9 mouse cellular contexts compared by ENCODE assay signal in the genomic region with DNA sequence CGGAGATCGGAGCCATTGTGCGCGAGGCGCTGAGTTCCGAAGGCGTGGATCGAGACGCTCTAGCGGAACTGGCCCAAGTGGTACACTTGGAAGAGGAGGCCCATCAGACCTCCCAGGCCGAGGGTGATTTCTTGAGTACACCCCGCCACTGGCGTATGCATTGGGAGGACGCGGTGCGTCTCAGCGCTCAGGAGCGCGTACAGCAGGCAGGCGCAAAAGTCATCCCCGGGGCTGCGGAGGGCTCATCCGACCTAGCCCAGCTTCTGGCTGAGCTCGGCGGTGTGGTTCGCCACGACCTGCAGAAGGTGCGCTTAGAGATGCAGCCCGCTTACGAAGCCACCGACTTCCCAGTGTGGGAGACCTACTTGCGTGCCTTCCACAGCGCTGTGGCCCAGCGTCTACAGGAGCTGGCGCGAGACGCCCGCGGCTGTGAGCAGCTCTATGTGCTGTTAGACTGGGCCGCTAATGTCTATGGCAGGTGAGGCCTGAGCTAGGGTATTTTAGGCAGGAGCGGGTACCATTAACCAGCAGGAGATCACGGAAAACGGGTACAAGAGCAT. TPM values are rescaled to one million over a fixed set of nuclear protein-coding genes. Genes with fewer than 3 reads are reported as not detected.
DNase-seq lines count a peak whose midpoint lies in the region; ATAC-seq and TF ChIP-seq lines count a peak whose summit lies in the region.
"Had no signal": no experiment of that assay in that cellular context is flagged by ENCODE, and none has a peak within 500 bp of the region (broad histone marks: within the 10 kb centered on the region; RNA-seq: fewer than 3 reads in every experiment).

No protein-coding gene starts in this region.

- peaks cover 52% of the 10 kb centered on the region for H3K4me1 ChIP-seq in liver, embryonic 12.5 days
- H3K4me1 ChIP-seq in forebrain, embryonic 12.5 days = peaks cover 13% of the 10 kb centered on the region
- peaks cover 15% of the 10 kb centered on the region for H3K4me1 ChIP-seq in limb, embryonic 11.5 days (ENCODE audit: control insufficient read depth, insufficient read depth, low read length)
- peaks cover 25% of the 10 kb centered on the region for H3K4me1 ChIP-seq in small intestine, adult 2 months (ENCODE audit: control insufficient read depth, insufficient read depth, insufficient read length, low read length)

- H3K27ac ChIP-seq in liver, embryonic 12.5 days = no peak overlapping the region
- H3K27ac ChIP-seq in forebrain, embryonic 12.5 days = no peak overlapping the region
- H3K27ac ChIP-seq in limb, embryonic 11.5 days (replicated peaks; ENCODE audit: low read depth, low read length) = no peak overlapping the region
- H3K27ac ChIP-seq in small intestine, adult 2 months (ENCODE audit: insufficient read depth, low read depth, low read length) = peak overlapping the region; percentile 69; the same call in 1 of the 2 replicates
- no peak overlapping the region for H3K27ac ChIP-seq in gastrocnemius, adult 2 months

- H3K4me3 ChIP-seq in liver, embryonic 12.5 days = no peak overlapping the region
- H3K4me3 ChIP-seq in forebrain, embryonic 12.5 days (replicated peaks) = peak overlapping the region; percentile 24
- H3K4me3 ChIP-seq in limb, embryonic 11.5 days (ENCODE audit: low read depth, low read length) = peak overlapping the region; percentile 20
- peak overlapping the region; percentile 58 for H3K4me3 ChIP-seq in small intestine, adult 2 months (ENCODE audit: low read depth, low read length)
- H3K4me3 ChIP-seq in gastrocnemius, adult 2 months = no peak overlapping the region

- H3K27me3 ChIP-seq in liver, embryonic 12.5 days (replicated peaks) = peaks cover 97% of the 10 kb centered on the region
- H3K27me3 ChIP-seq in forebrain, embryonic 12.5 days = peaks cover 98% of the 10 kb centered on the region
- peaks cover 61% of the 10 kb centered on the region for H3K27me3 ChIP-seq in limb, embryonic 11.5 days (ENCODE audit: control insufficient read depth, insufficient read depth, low read length)
- no peaks in the 10 kb centered on the region for H3K27me3 ChIP-seq in small intestine, adult 2 months (ENCODE audit: control insufficient read depth, insufficient read depth, low read length)

- WGBS in liver, embryonic 12.5 days (ENCODE audit: insufficient replicate concordance) = 18% methylated on average over 43 of the region's 43 CpGs
- 2% methylated on average over 43 of the region's 43 CpGs for WGBS in forebrain, embryonic 12.5 days
- 4% methylated on average over 43 of the region's 43 CpGs for WGBS in limb, embryonic 11.5 days
- 21% methylated on average over 43 of the region's 43 CpGs for WGBS in small intestine, adult 2 months

- no peaks in the 10 kb centered on the region for H3K9me3 ChIP-seq in liver, embryonic 12.5 days (replicated peaks)
- H3K9me3 ChIP-seq in forebrain, embryonic 12.5 days = no peaks in the 10 kb centered on the region
- no peaks in the 10 kb centered on the region for H3K9me3 ChIP-seq in limb, embryonic 11.5 days (ENCODE audit: control insufficient read depth, low read length)

- TF ChIP-seq CTCF in small intestine, adult 2 months (IDR thresholded peaks at IDR 0.05; ENCODE audit: extremely low read depth, insufficient read length, insufficient replicate concordance, low read depth, low read length) = no peak
- TF ChIP-seq CTCF in gastrocnemius, adult 2 months (IDR thresholded peaks at IDR 0.05) = no peak

- H3K4me2 ChIP-seq in liver, embryonic 12.5 days = 0 out of 2 replicates have a peak overlapping the region, but pooled peaks have one; percentile 1
- peak overlapping the region; percentile 42 for H3K4me2 ChIP-seq in forebrain, embryonic 12.5 days
- peak overlapping the region; percentile 42 for H3K4me2 ChIP-seq in limb, embryonic 11.5 days (ENCODE audit: low read depth, severe bottlenecking)

- no peak for DNase-seq in liver
- peak; percentile 51 for DNase-seq in limb, embryonic 11.5 days (ENCODE audit: low spot score)
- no peak for DNase-seq in thymus, adult 18-20 months
- no peak for DNase-seq in cerebellum, postnatal 14 days
- no peak for DNase-seq in gastrocnemius, adult 2 months
- DNase-seq: kidney, adult 9 months had no signal

- no peak for ATAC-seq in liver, embryonic 12.5 days
- no peak for ATAC-seq in forebrain, embryonic 12.5 days (ENCODE audit: low FRiP score)
- ATAC-seq in limb, embryonic 11.5 days (ENCODE audit: insufficient number of reproducible peaks, low FRiP score, low TSS enrichment, low read depth) = no peak

- no peak overlapping the region for H3K9ac ChIP-seq in liver, embryonic 12.5 days
- no peak overlapping the region for H3K9ac ChIP-seq in forebrain, embryonic 12.5 days
- H3K9ac ChIP-seq in limb, embryonic 11.5 days (ENCODE audit: low read length) = no peak overlapping the region

- intact Hi-C loops in gastrocnemius, adult 2 months (cut with DNase I) = no loop called here

- no peak for TF ChIP-seq POLR2A in small intestine, adult 2 months (IDR thresholded peaks at IDR 0.05; ENCODE audit: low read depth, low read length)

- no peaks in the 10 kb centered on the region for H3K36me3 ChIP-seq in liver, embryonic 12.5 days
- H3K36me3 ChIP-seq in forebrain, embryonic 12.5 days (replicated peaks) = no peaks in the 10 kb centered on the region
- no peaks in the 10 kb centered on the region for H3K36me3 ChIP-seq in limb, embryonic 11.5 days (ENCODE audit: control insufficient read depth, insufficient read depth, low read length)
- H3K36me3 ChIP-seq in small intestine, adult 2 months (ENCODE audit: control insufficient read depth, insufficient read depth, low read length) = peaks cover 38% of the 10 kb centered on the region

RNA-seq across cellular contexts. Expression of a gene that starts 6.8 kb away (rescaled TPM):
- polyA plus RNA-seq in liver, embryonic 12.5 days (2016; fragmentation: Nextera tagmentation; extraction: Ambion mirVana) = 15.5 and 18.2 TPM in 2 replicates
- 1.4 and 3.3 TPM in 2 replicates for polyA plus RNA-seq in forebrain, embryonic 12.5 days (2016; fragmentation: Nextera tagmentation; extraction: Ambion mirVana)
- 4.1 TPM in 2 replicates for polyA plus RNA-seq in limb, embryonic 11.5 days (2014; fragmentation: Nextera tagmentation; extraction: Ambion mirVana)
- 356 and 552 TPM in 2 replicates for polyA plus RNA-seq in small intestine, adult 2 months (2012; rRNA removed)
- total RNA-seq in gastrocnemius, adult 2 months (2021) = 1 to 10 TPM in 1 of 2 experiments, under 1 TPM in 1; 0.56 to 1.5 TPM

RNA-seq across cellular contexts. Expression of a gene that starts 17.0 kb away (rescaled TPM):
- 0.28 TPM in 1 of 2 replicates, not detected in the other for polyA plus RNA-seq in liver, embryonic 12.5 days (2016; fragmentation: Nextera tagmentation; extraction: Ambion mirVana)
- polyA plus RNA-seq in forebrain, embryonic 12.5 days (2016; fragmentation: Nextera tagmentation; extraction: Ambion mirVana) = 0.51 and 0.63 TPM in 2 replicates
- polyA plus RNA-seq in limb, embryonic 11.5 days (2014; fragmentation: Nextera tagmentation; extraction: Ambion mirVana) = 0.63 TPM in 1 of 2 replicates, not detected in the other
- not detected in 2 replicates for polyA plus RNA-seq in small intestine, adult 2 months (2012; rRNA removed)
- total RNA-seq in gastrocnemius, adult 2 months (2021) = not detected

RNA-seq across cellular contexts. Expression of a gene that starts 18.6 kb away (rescaled TPM):
- 88.6 and 94.9 TPM in 2 replicates for polyA plus RNA-seq in liver, embryonic 12.5 days (2016; fragmentation: Nextera tagmentation; extraction: Ambion mirVana)
- 1.5 and 2.2 TPM in 2 replicates for polyA plus RNA-seq in forebrain, embryonic 12.5 days (2016; fragmentation: Nextera tagmentation; extraction: Ambion mirVana)
- polyA plus RNA-seq in limb, embryonic 11.5 days (2014; fragmentation: Nextera tagmentation; extraction: Ambion mirVana) = 3.1 and 5.5 TPM in 2 replicates
- polyA plus RNA-seq in small intestine, adult 2 months (2012; rRNA removed) = 10.2 and 16.4 TPM in 2 replicates
- 10 to 100 TPM; 29.1 to 54.8 TPM for total RNA-seq in gastrocnemius, adult 2 months (2021)

RNA-seq across cellular contexts. Expression of a gene that starts 46.1 kb away (rescaled TPM):
- 13.0 and 15.1 TPM in 2 replicates for polyA plus RNA-seq in liver, embryonic 12.5 days (2016; fragmentation: Nextera tagmentation; extraction: Ambion mirVana)
- polyA plus RNA-seq in forebrain, embryonic 12.5 days (2016; fragmentation: Nextera tagmentation; extraction: Ambion mirVana) = 38.9 and 41.6 TPM in 2 replicates
- polyA plus RNA-seq in limb, embryonic 11.5 days (2014; fragmentation: Nextera tagmentation; extraction: Ambion mirVana) = 30.4 and 30.9 TPM in 2 replicates
- polyA plus RNA-seq in small intestine, adult 2 months (2012; rRNA removed) = 190 and 472 TPM in 2 replicates
- total RNA-seq in gastrocnemius, adult 2 months (2021) = 10 to 100 TPM; 16.3 to 24.3 TPM

Comparison
In these comparisons a context has a peak if more than half of its experiments do, and no peak if none do; other contexts are left out.
1. H3K4me3 ChIP-seq: peak in forebrain, embryonic 12.5 days (single experiment), limb, embryonic 11.5 days (single experiment) and small intestine, adult 2 months (single experiment); none in liver, embryonic 12.5 days (single experiment) and gastrocnemius, adult 2 months (single experiment).
2. RNA of a gene that starts 6.8 kb away (polyA plus RNA-seq): 356 to 552 TPM in small intestine, adult 2 months; 15.5 to 18.2 TPM in liver, embryonic 12.5 days, 4.1 TPM in limb, embryonic 11.5 days and 1.4 to 3.3 TPM in forebrain, embryonic 12.5 days; every median in the first group is over 10 times any median in the second.
3. Peak in every context shown above with its lines, with median percentiles within 50 percentile points of each other: H3K4me2 ChIP-seq.